Mouse (Mus musculus): ENCODE measurements at regions not wholly inside any gene's neighbourhood (a gene's known extent, or its start where the extent isn't known, plus 50 kb on each side); places are given as distances from the start of the nearest gene placed in this dataset.

GRCm38 (mm10) chr16:13049321-13049720 is 60.2 kb upstream of the Ercc4 start:
- peak; percentile 38; the same call in 1 of the 2 replicates for TF ChIP-seq CTCF (conservative IDR thresholded peaks at IDR 0.05; ENCODE audit: low read length)
- no peak for TF ChIP-seq NANOG (IDR thresholded peaks at IDR 0.05; ENCODE audit: borderline replicate concordance, low read length)

All from E14TG2a.4 (cell line).